Mouse (Mus musculus): Measurements from ENCODE around the gene Sdk1. TPM values are rescaled to one million over a fixed set of nuclear protein-coding genes. Genes with fewer than 3 reads are reported as not detected.

The Sdk1 gene
- polyA plus RNA-seq, 1 experiment from 2014 or later = 2.0 TPM

GRCm38 (mm10) chr5:141560325-141560724 lies 319.0 kb downstream of the Sdk1 start:
- H3K4me1 ChIP-seq (ENCODE audit: control insufficient read depth, insufficient read depth, low read depth, low read length) = no peaks in the 10 kb centered on the region; the same call in 1 of the 2 replicates
- no peaks in the 10 kb centered on the region for H3K27me3 ChIP-seq (replicated peaks; ENCODE audit: control insufficient read depth, insufficient read depth, low read length)
- WGBS = 47% methylated on average over 5 of the region's 5 CpGs
- H3K9ac ChIP-seq (ENCODE audit: low read depth, low read length) = no peak overlapping the region
- no peaks in the 10 kb centered on the region for H3K9me3 ChIP-seq (ENCODE audit: control insufficient read depth, low read length)
- no peak overlapping the region for H3K4me3 ChIP-seq (ENCODE audit: low read length)
- H3K4me2 ChIP-seq (ENCODE audit: low read length) = no peak overlapping the region
- H3K36me3 ChIP-seq (ENCODE audit: control insufficient read depth, insufficient read depth, low read length) = no peaks in the 10 kb centered on the region
- H3K27ac ChIP-seq (ENCODE audit: low read depth, low read length) = no peak overlapping the region
- ATAC-seq = no peak

DNA sequence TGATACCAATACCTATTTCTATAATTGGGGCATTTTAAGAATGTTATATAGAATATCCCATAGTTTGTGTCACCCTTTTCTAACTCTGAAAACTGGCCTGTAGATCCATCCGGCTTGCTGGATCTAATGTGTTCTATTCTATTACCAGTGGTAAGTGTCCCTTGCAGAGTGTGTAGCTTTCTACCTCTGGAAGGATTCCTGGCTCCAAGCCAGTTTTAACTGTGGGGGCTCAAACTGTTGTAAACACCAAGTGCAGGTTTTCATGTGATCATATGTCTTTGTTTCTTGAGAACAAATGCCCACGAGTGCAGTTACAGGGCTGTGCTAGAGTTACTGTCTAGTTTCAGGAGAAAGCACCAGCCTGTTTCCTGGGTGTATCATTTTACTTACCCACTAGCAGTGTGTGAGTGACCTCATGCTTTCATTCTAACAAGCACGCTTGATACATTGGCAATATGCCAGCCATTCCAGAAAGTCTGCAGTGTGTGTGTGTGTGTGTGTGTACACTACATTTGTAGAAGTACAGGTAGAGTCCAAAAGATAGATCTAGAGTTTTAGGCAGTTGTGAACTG lies 320.8 kb downstream of the Sdk1 start:
- Histone ChIP-seq H3K4me3 (ENCODE audit: low read length) (no peak overlapping the region), H3K4me2 (ENCODE audit: low read length) (no peak overlapping the region), H3K4me1 (ENCODE audit: control insufficient read depth, insufficient read depth, low read depth, low read length) (no peaks in the 10 kb centered on the region), H3K27ac (ENCODE audit: low read depth, low read length) (no peak overlapping the region), H3K36me3 (ENCODE audit: control insufficient read depth, insufficient read depth, low read length) (no peaks in the 10 kb centered on the region), H3K27me3 (replicated peaks; ENCODE audit: control insufficient read depth, insufficient read depth, low read length) (no peaks in the 10 kb centered on the region), H3K9me3 (ENCODE audit: control insufficient read depth, low read length) (no peaks in the 10 kb centered on the region), H3K9ac (ENCODE audit: low read depth, low read length) (no peak overlapping the region)
- no peak for ATAC-seq
- WGBS = 43% methylated on average over 3 of the region's 3 CpGs

DNA sequence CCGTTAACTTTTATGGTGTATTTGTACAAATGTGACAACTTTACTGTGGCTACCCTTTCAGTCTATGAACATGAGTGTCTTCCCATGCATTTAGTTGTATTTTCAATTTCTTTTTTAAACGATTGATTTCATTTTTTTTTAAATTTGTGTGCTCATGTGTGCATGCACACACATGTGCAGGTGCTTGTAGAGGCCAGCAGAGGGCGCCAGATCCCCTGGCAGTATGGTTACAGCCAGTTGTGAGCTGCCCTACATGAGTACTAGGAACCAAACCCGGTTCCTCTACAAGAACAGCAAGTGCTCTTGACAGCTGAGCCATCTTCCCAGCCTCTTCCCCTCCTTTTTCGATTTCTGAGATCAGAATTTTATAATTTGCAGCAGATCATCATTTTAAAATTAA lies 322.9 kb downstream of the Sdk1 start:
- Histone ChIP-seq H3K4me2 (ENCODE audit: low read length) (no peak overlapping the region), H3K9me3 (ENCODE audit: control insufficient read depth, low read length) (no peaks in the 10 kb centered on the region), H3K4me3 (ENCODE audit: low read length) (no peak overlapping the region), H3K27ac (ENCODE audit: low read depth, low read length) (no peak overlapping the region), H3K9ac (ENCODE audit: low read depth, low read length) (no peak overlapping the region), H3K4me1 (ENCODE audit: control insufficient read depth, insufficient read depth, low read depth, low read length) (no peaks in the 10 kb centered on the region), H3K27me3 (replicated peaks; ENCODE audit: control insufficient read depth, insufficient read depth, low read length) (no peaks in the 10 kb centered on the region), H3K36me3 (ENCODE audit: control insufficient read depth, insufficient read depth, low read length) (no peaks in the 10 kb centered on the region)
- 84% methylated on average over 5 of the region's 5 CpGs for WGBS
- ATAC-seq = no peak

GRCm38 (mm10) chr5:141568106-141568505 lies 326.8 kb downstream of the Sdk1 start:
- Histone ChIP-seq H3K9ac (ENCODE audit: low read depth, low read length) (no peak overlapping the region), H3K9me3 (ENCODE audit: control insufficient read depth, low read length) (no peaks in the 10 kb centered on the region), H3K36me3 (ENCODE audit: control insufficient read depth, insufficient read depth, low read length) (no peaks in the 10 kb centered on the region), H3K27ac (ENCODE audit: low read depth, low read length) (no peak overlapping the region), H3K4me1 (ENCODE audit: control insufficient read depth, insufficient read depth, low read depth, low read length) (peaks cover 5% of the 10 kb centered on the region), H3K4me2 (ENCODE audit: low read length) (no peak overlapping the region), H3K4me3 (ENCODE audit: low read length) (no peak overlapping the region), H3K27me3 (replicated peaks; ENCODE audit: control insufficient read depth, insufficient read depth, low read length) (no peaks in the 10 kb centered on the region)
- 49% methylated on average over 2 of the region's 2 CpGs for WGBS
- ATAC-seq = no peak

DNA sequence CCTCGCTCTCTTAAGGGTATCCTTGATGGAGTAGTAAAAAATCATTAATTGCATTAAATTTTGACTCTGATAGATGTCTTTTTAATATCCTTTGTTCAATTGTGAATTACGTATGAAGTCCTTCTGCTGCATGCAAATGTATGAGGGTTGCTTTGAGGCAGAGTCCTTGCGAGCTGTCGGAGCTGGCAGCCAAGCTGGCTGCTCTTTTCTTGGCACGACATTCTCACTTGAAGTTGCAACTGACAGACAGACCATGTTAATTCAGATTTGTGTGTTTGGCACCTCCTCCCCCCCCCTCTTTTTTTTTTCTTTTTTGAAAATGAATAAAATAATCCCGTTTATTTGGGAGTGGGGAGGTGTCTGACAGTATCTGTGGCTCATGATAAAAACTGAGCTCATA lies 329.2 kb downstream of the Sdk1 start:
- Histone ChIP-seq H3K4me1 (ENCODE audit: control insufficient read depth, insufficient read depth, low read depth, low read length) (peaks cover 9% of the 10 kb centered on the region), H3K9ac (ENCODE audit: low read depth, low read length) (no peak overlapping the region), H3K4me3 (ENCODE audit: low read length) (no peak overlapping the region), H3K36me3 (ENCODE audit: control insufficient read depth, insufficient read depth, low read length) (no peaks in the 10 kb centered on the region), H3K9me3 (ENCODE audit: control insufficient read depth, low read length) (no peaks in the 10 kb centered on the region), H3K27me3 (replicated peaks; ENCODE audit: control insufficient read depth, insufficient read depth, low read length) (no peaks in the 10 kb centered on the region), H3K27ac (ENCODE audit: low read depth, low read length) (no peak overlapping the region), H3K4me2 (ENCODE audit: low read length) (no peak overlapping the region)
- 37% methylated on average over 6 of the region's 6 CpGs for WGBS
- ATAC-seq = peak; percentile 37; the same call in 1 of the 2 replicates

DNA sequence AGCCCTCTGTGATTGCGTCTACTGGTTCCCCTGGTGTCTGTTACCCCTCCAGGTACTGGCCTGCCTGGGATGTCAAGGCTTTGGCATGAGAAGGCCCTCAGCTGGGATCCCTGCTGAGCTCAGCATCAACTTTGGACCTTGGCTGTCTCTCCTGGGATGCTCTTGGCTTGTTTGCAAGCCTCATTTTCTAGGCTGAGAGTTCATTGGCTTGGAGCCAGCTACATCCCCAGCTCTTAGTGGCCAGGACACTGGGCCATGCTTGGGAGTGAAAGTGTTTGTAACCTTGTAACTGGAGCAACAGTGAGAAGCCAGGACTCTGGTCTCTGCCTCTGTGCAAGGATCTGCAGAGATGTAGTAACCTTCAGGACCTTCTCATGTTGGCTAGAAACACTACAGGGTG lies 333.0 kb downstream of the Sdk1 start:
- Histone ChIP-seq H3K36me3 (ENCODE audit: control insufficient read depth, insufficient read depth, low read length) (no peaks in the 10 kb centered on the region), H3K9ac (ENCODE audit: low read depth, low read length) (no peak overlapping the region), H3K9me3 (ENCODE audit: control insufficient read depth, low read length) (no peaks in the 10 kb centered on the region), H3K27ac (ENCODE audit: low read depth, low read length) (no peak overlapping the region), H3K4me2 (ENCODE audit: low read length) (no peak overlapping the region), H3K27me3 (replicated peaks; ENCODE audit: control insufficient read depth, insufficient read depth, low read length) (no peaks in the 10 kb centered on the region), H3K4me1 (ENCODE audit: control insufficient read depth, insufficient read depth, low read depth, low read length) (peaks cover 9% of the 10 kb centered on the region), H3K4me3 (ENCODE audit: low read length) (no peak overlapping the region)
- 80% methylated on average over 1 of the region's 1 CpGs for WGBS
- ATAC-seq = peak; percentile 42; the same call in 1 of the 2 replicates

GRCm38 (mm10) chr5:141591246-141591645 lies 350.0 kb downstream of the Sdk1 start:
- no peaks in the 10 kb centered on the region for H3K27me3 ChIP-seq (replicated peaks; ENCODE audit: control insufficient read depth, insufficient read depth, low read length)
- WGBS = 75% methylated on average over 5 of the region's 5 CpGs
- H3K9me3 ChIP-seq (ENCODE audit: control insufficient read depth, low read length) = peaks cover 4% of the 10 kb centered on the region
- no peak for ATAC-seq
- H3K9ac ChIP-seq (ENCODE audit: low read depth, low read length) = no peak overlapping the region
- H3K27ac ChIP-seq (ENCODE audit: low read depth, low read length) = no peak overlapping the region
- H3K4me3 ChIP-seq (ENCODE audit: low read length) = no peak overlapping the region
- H3K4me1 ChIP-seq (ENCODE audit: control insufficient read depth, insufficient read depth, low read depth, low read length) = no peaks in the 10 kb centered on the region
- H3K36me3 ChIP-seq (ENCODE audit: control insufficient read depth, insufficient read depth, low read length) = no peaks in the 10 kb centered on the region
- no peak overlapping the region for H3K4me2 ChIP-seq (ENCODE audit: low read length)

- H3K4me3 ChIP-seq (ENCODE audit: low read length) = no peak overlapping the region
- H3K9me3 ChIP-seq (ENCODE audit: control insufficient read depth, low read length) = no peaks in the 10 kb centered on the region
- H3K27me3 ChIP-seq (replicated peaks; ENCODE audit: control insufficient read depth, insufficient read depth, low read length) = no peaks in the 10 kb centered on the region
- H3K4me2 ChIP-seq (ENCODE audit: low read length) = no peak overlapping the region
- 50% methylated on average over 10 of the region's 10 CpGs for WGBS
- ATAC-seq = no peak
- no peaks in the 10 kb centered on the region for H3K36me3 ChIP-seq (ENCODE audit: control insufficient read depth, insufficient read depth, low read length)
- H3K9ac ChIP-seq (ENCODE audit: low read depth, low read length) = no peak overlapping the region
- no peaks in the 10 kb centered on the region for H3K4me1 ChIP-seq (ENCODE audit: control insufficient read depth, insufficient read depth, low read depth, low read length)
- no peak overlapping the region for H3K27ac ChIP-seq (ENCODE audit: low read depth, low read length)
These were observed 371.4 kb downstream of the Sdk1 start for GRCm38 (mm10) chr5:141612721-141613120.

GRCm38 (mm10) chr5:141615763-141616162 lies 374.5 kb downstream of the Sdk1 start:
- Histone ChIP-seq H3K4me2 (ENCODE audit: low read length) (no peak overlapping the region), H3K4me1 (ENCODE audit: control insufficient read depth, insufficient read depth, low read depth, low read length) (no peaks in the 10 kb centered on the region), H3K9me3 (ENCODE audit: control insufficient read depth, low read length) (no peaks in the 10 kb centered on the region), H3K27me3 (replicated peaks; ENCODE audit: control insufficient read depth, insufficient read depth, low read length) (no peaks in the 10 kb centered on the region), H3K27ac (ENCODE audit: low read depth, low read length) (no peak overlapping the region), H3K36me3 (ENCODE audit: control insufficient read depth, insufficient read depth, low read length) (no peaks in the 10 kb centered on the region), H3K4me3 (ENCODE audit: low read length) (no peak overlapping the region), H3K9ac (ENCODE audit: low read depth, low read length) (no peak overlapping the region)
- no peak for ATAC-seq
- WGBS = 63% methylated on average over 7 of the region's 7 CpGs

DNA sequence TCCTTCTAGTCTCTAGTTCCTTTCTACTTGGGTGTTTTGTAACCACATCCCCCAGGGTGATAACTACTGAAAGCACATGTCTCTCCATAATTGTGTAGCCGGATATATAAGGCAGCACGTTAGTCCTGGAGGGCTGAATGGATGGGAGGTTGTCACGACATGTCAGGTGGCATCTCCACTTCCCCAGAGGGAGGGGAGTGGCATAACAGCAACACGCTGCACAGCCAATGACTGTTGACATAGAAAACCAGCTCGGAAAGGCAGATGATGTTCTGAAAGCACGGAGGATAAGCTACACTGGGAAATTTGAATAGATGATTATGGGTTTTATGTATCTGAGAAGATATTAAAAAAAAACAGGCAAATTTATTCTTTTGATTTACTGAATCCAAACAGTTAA lies 376.4 kb downstream of the Sdk1 start:
- no peak for ATAC-seq
- Histone ChIP-seq H3K36me3 (ENCODE audit: control insufficient read depth, insufficient read depth, low read length) (no peaks in the 10 kb centered on the region), H3K27me3 (replicated peaks; ENCODE audit: control insufficient read depth, insufficient read depth, low read length) (no peaks in the 10 kb centered on the region), H3K4me3 (ENCODE audit: low read length) (no peak overlapping the region), H3K27ac (ENCODE audit: low read depth, low read length) (no peak overlapping the region), H3K9ac (ENCODE audit: low read depth, low read length) (no peak overlapping the region), H3K4me1 (ENCODE audit: control insufficient read depth, insufficient read depth, low read depth, low read length) (no peaks in the 10 kb centered on the region), H3K9me3 (ENCODE audit: control insufficient read depth, low read length) (no peaks in the 10 kb centered on the region), H3K4me2 (ENCODE audit: low read length) (no peak overlapping the region)
- 44% methylated on average over 6 of the region's 6 CpGs for WGBS

Measured in hindbrain, embryonic 16.5 days (tissue).